Mouse (Mus musculus) cerebellum, adult 18-20 months (tissue): Measurements from ENCODE around the gene Tmem182.

Source experiments
- DNase-seq, 2 experiments: peaks; one replicate each; pipeline ENCODE4 v3.0.0; 2021

Tmem182 gene

DNA sequence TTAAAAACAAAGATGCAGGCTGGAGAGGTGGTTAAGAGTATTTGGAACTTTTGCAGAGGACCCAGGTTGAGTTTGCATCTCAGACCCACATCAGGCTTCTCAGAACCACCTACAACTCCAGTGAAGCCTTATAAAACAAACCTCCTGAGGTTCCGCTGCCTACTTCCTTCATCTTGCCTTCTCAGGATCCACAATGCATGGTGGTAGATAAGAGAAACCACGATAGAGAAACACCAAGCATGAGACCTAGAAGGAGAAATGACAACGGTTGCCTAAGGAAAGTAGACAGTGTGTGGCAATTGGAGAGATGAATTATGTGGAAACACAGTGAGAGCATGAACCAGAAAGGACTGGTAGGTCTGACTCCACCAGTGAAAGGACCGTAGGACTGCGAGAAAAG lies 4.5 kb upstream of the Tmem182 start:
- no peak for DNase-seq

DNA sequence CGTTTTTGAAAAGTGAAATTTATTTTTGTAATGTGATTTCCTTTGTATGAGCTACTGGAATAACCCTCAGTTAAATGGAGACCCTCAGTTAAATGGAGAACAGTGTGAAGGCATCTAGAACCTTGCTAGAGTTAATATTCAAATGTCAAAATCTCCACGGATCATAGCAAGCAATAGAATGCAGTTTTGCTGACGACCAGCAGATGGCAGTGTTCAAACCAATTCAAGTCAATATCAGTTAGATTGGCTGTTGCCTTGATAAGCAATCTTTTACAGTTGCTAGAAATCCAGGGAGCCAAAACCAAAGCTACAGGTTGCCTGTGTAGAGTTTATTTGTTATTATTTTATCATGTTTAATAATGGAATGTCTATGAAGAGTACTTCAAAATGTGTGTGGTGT lies 2.6 kb upstream of the Tmem182 start:
- DNase-seq, result peak; percentile 41 to 51

DNA sequence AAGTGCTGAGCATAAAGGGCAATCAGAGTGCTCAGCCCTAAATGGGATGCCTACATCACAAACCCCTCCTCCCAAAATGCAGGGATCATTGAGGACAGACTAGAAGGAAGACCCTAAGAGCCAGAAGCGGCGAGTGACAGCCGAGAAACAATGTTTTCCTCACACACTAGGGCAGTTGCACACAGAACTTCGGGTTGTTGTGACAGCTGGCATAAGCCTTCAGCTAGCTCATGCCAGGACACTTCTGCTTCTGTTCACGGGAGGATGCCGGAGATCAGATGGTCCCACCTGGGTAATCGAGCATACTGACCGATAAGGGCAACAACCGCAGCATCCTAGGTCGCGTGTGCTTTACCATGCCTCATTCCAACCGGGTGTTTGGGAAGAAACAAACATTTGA lies 1.3 kb upstream of the Tmem182 start:
- DNase-seq, result no peak

DNA sequence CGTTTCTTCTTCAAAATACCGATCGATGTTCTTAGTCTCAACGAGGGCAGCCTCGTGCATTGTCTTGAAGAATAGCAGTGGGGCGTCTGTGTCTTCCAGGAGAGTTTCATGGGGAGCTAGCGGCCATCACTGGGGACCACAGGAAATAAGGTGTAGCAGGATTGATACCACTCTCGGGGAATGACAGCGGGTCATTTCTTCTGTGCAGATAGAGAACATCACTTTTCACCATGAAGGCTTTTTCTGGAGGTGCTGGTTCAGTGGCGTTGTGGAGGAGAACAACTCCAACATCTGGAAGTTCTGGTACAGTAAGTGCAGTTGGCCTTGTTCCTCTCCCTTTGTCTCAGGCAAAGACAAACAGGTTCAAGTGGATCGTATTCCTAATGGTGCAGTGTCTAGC lies 490 bp downstream of the Tmem182 start:
- no peak for DNase-seq

DNA sequence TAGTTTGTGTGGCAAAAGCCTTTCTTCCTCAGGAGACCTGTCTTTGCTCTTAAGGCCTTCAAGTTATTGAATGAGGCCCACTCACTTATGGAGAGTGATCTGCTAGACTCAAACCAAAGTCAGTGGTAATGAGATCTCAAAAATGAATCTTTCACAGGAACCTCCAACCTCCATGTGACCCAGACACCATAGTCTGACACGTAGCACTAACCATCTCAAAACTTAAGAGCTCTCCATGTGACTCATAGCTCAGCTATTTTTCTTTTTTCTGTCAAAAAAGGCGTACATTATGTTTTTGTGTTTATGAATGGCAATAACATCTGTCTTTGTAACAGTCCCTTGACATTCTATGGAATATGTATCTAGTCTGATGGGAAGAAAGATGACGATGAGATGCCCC lies 3.2 kb downstream of the Tmem182 start:
- DNase-seq, result no peak

DNA sequence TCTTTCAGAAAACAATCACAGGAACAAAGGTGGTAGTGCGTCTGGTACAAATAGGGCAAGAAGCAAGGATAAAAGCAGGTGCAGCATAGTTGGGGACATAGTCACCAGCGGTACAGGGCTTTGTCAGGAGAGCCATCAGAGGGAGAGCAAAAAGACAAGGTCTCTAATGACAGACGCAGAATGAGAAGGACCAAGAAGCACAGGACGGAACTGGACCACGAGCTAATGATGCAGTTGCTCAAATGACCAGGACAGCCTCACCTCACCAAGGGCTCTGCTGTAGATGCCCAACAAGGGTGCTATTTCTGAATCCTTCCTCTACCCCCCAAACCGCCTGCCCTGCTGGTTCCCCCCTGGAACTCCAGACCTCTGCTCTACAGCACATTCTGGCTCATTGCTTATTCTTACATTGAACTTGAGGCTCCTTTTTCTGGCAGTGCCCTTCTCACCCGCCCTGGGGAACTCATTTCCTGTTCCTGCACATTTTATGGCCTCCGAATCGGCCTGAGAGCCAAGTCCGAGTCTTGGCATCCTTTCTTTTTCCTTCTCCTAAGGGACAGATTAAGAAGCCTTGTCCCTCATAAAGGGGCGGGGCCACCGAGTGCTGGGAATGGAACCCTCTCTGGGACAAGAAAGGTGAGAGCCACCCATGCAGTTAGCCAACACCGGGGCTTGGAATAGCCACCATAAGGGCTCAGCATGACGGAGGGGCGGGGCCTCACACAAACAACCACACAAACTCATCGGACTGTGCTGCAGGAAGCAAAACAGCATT lies 9.9 kb downstream of the Tmem182 start:
- no peak for DNase-seq

- no peak for DNase-seq
Observed at GRCm38 (mm10) chr1:40824517-40824916, 19.1 kb downstream of the Tmem182 start.

- no peak for DNase-seq
Observed at GRCm38 (mm10) chr1:40824936-40825335, 19.5 kb downstream of the Tmem182 start.

DNA sequence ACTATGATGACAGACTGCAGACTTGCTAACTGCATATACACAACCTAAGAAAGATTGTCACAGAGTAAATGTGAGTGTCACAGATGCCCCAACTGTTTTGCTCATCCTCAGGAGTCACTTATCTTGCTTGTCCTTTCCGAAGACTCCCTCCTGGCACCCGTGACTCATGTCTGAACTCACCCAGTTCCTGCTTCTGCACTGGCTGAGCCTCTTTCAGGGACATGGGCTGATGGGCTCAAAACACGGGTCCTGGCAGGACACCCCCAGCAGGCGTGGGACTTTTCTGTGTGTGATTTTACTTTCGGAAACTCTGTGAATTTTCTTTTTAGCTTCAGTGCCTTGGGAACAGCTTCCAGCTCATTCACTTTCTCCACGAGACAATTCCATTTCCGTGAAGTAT lies 20.4 kb downstream of the Tmem182 start:
- DNase-seq, result no peak

DNA sequence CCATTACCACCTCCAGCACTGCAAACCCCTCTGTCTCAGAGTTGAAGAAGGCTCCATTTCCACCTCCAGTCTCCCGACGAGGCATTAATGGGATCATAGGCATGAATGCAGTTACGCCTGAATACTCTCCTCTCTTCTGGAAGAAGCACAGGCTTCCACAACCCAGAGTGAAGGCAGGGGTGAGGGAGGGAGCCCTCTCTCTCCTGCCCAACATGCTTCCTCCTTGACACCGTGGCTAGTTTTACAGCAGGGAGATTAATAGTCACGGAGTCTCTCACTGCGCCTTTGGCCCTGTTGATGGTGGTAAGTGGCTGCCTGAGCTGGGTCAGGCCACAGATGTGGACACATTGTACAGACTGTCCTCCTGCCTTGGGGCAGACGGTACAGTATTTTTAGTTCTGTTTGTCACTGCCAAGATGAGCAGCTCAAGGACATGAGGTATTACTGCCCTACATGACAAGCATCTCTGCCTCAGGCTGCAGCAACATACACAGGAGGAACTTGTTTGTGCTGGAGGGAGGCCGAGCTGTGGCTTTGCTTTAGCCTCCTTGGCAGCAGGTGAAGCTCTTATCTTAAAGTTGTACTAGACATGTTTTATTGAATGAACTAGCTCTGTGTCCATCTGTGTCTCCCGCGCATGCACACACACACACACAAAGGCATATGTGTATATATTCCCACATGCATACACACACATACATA lies 24.0 kb downstream of the Tmem182 start:
- DNase-seq, result peak; percentile 4 to 5

GRCm38 (mm10) chr1:40830712-40831507 lies 25.5 kb downstream of the Tmem182 start:
- no peak for DNase-seq

DNA sequence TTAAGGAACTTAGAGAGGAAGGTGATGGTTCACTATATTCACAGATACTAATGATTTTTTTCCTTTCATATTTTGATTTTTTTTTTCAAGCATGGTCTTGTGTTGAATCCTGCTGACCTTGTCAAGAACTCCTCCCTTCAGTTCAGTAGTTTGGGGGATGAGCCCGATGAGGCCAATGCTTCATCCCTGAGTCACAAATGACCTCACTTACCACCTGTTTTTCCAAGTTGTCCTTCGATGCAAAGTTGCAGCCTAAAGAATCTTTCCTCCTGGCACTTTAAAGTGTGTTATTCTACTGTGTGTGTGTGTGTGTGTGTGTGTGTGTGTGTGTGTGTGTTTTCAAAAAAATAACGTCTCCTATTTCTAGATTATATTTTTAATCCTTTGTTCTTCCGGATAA lies 30.1 kb downstream of the Tmem182 start:
- DNase-seq, result no peak

DNA sequence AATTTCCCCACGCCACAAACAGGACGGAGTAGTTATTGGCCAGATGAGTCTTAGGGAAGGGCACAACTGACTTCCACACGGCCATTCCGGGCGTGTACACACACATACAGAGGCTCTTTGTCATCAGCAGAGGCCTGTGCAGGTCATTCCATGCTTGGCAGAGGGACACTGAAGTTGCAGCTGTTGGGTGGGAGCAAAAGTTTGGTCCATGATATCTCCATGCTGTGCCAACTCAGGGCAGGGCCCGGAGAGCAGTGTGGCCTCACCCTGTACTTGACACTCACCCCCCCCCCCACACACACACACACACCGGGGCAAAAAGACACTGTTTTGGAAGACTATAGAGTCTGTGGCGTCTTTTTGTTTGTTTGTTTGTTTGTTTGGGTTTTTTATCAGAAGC lies 35.2 kb downstream of the Tmem182 start:
- DNase-seq, result no peak

DNA sequence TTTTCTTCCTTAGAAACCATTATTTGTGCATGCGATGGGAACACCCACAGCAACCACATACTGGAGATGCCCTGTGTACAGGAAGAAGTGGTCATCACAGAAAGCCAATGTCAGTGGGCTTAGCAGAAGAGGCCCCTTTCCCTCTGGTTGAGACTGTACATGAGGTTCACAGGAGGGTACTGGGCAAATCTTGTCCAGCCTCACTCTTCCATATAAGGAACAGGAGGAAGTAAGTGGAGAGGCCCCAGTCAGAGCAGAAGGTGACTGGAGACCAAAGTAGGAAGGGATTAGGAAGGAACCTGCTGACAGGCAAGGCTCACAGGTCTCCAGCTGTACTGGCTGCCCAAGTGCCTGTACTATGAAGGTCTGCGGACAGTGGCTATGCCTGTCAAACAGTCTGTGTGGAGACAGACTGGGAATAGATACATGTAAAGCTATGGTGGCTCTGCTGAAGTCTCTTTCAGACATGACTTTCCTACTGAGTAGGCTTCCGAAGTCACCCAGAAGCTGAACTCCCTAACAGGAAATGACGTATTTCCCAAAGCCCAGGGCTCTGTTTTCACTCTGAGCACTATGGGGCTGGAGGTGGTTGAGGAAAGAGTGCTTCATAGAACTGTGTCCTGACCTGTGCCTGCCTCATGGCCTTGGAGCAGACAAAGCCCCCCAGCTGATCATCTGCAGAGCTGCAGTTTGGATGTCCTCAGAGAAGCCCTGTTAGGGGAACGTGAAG lies 35.8 kb downstream of the Tmem182 start:
- no peak for DNase-seq

GRCm38 (mm10) chr1:40844616-40845015 lies 39.2 kb downstream of the Tmem182 start:
- peak; percentile 18 to 38 for DNase-seq

GRCm38 (mm10) chr1:40847196-40847938 lies 42.0 kb downstream of the Tmem182 start:
- no peak for DNase-seq

DNA sequence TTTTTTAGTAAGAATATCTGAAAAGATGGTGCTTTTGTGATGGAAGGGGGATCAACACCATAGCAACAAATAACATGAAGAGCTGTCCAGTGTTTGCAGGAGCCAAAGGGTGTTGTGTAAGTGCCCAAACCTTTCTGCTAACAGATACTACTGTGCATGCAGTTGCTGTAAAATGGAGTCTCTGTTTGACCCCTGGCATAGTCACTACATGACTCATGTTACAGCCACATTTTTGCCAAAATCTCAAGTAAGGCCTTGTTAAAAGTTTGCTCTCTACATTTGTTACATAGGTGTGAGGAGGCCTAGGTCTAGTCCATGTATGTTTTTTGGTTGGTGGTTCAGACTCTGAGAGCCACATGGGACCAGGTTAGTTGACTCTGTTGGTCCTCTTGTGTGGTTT lies 45.9 kb downstream of the Tmem182 start:
- DNase-seq, result no peak

DNA sequence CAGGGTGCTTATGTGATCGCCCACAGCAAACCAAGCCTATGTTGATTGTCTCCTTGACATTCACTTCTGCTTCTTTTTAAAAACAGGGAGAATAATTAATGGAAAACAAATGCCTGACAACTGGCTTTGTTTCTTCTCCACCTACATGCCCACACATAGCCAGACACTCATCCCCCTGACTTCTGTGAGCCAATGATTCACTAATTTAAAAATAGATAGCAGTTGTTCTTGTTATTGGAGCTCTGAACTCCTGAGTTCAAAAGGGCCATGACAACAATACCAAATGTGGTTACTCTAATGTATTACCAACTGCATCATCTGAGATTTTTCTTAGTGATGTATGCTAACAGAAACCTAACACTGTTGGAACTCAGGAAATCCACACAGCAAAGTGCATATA lies 49.9 kb downstream of the Tmem182 start:
- no peak for DNase-seq

- DNase-seq, result no peak
Observed at GRCm38 (mm10) chr1:40856846-40857636, 51.6 kb downstream of the Tmem182 start.

GRCm38 (mm10) chr1:40865043-40865442 lies 59.6 kb downstream of the Tmem182 start:
- no peak for DNase-seq

DNA sequence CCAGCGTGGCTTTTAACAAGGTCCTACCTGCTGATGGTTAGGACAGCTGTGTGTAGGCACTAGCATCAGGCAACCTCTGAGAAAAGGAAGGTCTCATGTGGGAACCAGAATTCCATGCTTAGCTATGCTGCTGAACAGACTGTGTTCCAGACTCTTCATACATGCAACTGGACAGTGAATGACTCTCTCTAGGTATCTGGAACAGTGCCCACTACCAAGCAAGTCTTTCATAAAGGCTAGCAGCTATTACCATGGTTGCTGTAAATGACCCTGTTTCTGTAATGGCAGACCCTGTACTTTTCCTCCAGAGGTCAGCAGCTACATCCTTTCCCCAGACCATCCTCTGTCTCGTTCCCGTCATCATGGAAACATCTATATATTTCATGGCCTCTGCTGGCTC lies 61.7 kb downstream of the Tmem182 start:
- no peak for DNase-seq
